Mouse (Mus musculus): ENCODE results near the gene Dnajb3. TPM values are rescaled to one million over a fixed set of nuclear protein-coding genes. Genes with fewer than 3 reads are reported as not detected.

Dnajb3 gene
- polyA plus RNA-seq, 1 experiment from 2014 or later: 11.1 TPM

Other genes with a start within 250 kb of the Dnajb3 start
- 38.0 and 39.2 TPM in 2 replicates for gene Usp40, start 197.2 kb downstream of the Dnajb3 start, polyA plus RNA-seq (2015; fragmentation: Nextera tagmentation; extraction: Ambion mirVana)
- not detected in 2 replicates for gene Ugt1a10, start 150.4 kb downstream of the Dnajb3 start, polyA plus RNA-seq (2015; fragmentation: Nextera tagmentation; extraction: Ambion mirVana)
- not detected in 2 replicates for gene Ugt1a9, start 135.0 kb downstream of the Dnajb3 start, polyA plus RNA-seq (2015; fragmentation: Nextera tagmentation; extraction: Ambion mirVana)
- not detected in 2 replicates for gene Ugt1a8, start 118.0 kb downstream of the Dnajb3 start, polyA plus RNA-seq (2015; fragmentation: Nextera tagmentation; extraction: Ambion mirVana)
- gene Ugt1a7c, start 110.7 kb downstream of the Dnajb3 start, polyA plus RNA-seq (2015; fragmentation: Nextera tagmentation; extraction: Ambion mirVana): 4.2 and 4.6 TPM in 2 replicates
- 0.60 and 1.00 TPM in 2 replicates for gene Ugt1a6b, start 102.5 kb downstream of the Dnajb3 start, polyA plus RNA-seq (2015; fragmentation: Nextera tagmentation; extraction: Ambion mirVana)
- 7.5 and 8.1 TPM in 2 replicates for gene Ugt1a6a, start 71.0 kb downstream of the Dnajb3 start, polyA plus RNA-seq (2015; fragmentation: Nextera tagmentation; extraction: Ambion mirVana)
- gene Ugt1a5, start 39.8 kb downstream of the Dnajb3 start, polyA plus RNA-seq (2015; fragmentation: Nextera tagmentation; extraction: Ambion mirVana): not detected in 2 replicates
- gene Ugt1a2, start 5.2 kb downstream of the Dnajb3 start, polyA plus RNA-seq (2015; fragmentation: Nextera tagmentation; extraction: Ambion mirVana): not detected in 2 replicates
- 10.8 and 12.3 TPM in 2 replicates for gene Ugt1a1, start 6.2 kb upstream of the Dnajb3 start, polyA plus RNA-seq (2015; fragmentation: Nextera tagmentation; extraction: Ambion mirVana)
- gene Mroh2a, start 21.2 kb upstream of the Dnajb3 start, polyA plus RNA-seq (2015; fragmentation: Nextera tagmentation; extraction: Ambion mirVana): 1.6 and 2.2 TPM in 2 replicates
- gene Hjurp, start 71.9 kb upstream of the Dnajb3 start, polyA plus RNA-seq (2015; fragmentation: Nextera tagmentation; extraction: Ambion mirVana): 161 and 168 TPM in 2 replicates
- not detected in 2 replicates for gene Trpm8, start 71.9 kb upstream of the Dnajb3 start, polyA plus RNA-seq (2015; fragmentation: Nextera tagmentation; extraction: Ambion mirVana)
- 0.54 TPM in 1 of 2 replicates, not detected in the other for gene Spp2, start 201.2 kb upstream of the Dnajb3 start, polyA plus RNA-seq (2015; fragmentation: Nextera tagmentation; extraction: Ambion mirVana)

Measured in limb, embryonic 15.5 days (tissue).